Mouse (Mus musculus) CH12.LX (cell line): Measurements from ENCODE around the gene Amotl1. TPM values are rescaled to one million over a fixed set of nuclear protein-coding genes. Genes with fewer than 3 reads are reported as not detected.
A peak's percentile ranks its signal among the peaks of the same experiment; 100 is the strongest.

Experiments used
- DNase-seq: peaks from one replicate; pipeline ENCODE4 v3.0.0-alpha.2; 2013; ENCODE audit errors: extremely low read depth
- H3K27ac ChIP-seq: 2 replicates; pipeline ENCODE4 v1.5.1; 2012; ENCODE audit warnings: low read depth, mild to moderate bottlenecking, control low read depth, moderate library complexity; ENCODE audit not compliant: insufficient read depth
- H3K27me3 ChIP-seq: replicated peaks from 2 replicates; pipeline ENCODE3; 2012; ENCODE audit warnings: inconsistent platforms
- H3K36me3 ChIP-seq, 2 experiments: replicated peaks in 1 of 2; 2 replicates each; pipeline versions ENCODE3 to v1.6.1; 2012; ENCODE audit warnings: inconsistent platforms in 1 of 2, low read length in 1 of 2, mild to moderate bottlenecking in 1 of 2, mixed read lengths in 1 of 2, moderate library complexity in 1 of 2; ENCODE audit not compliant: control insufficient read depth in 1 of 2, insufficient read depth in 1 of 2
- H3K4me1 ChIP-seq, 2 experiments: 2 replicates each; pipeline ENCODE4 v1.6.1; 2012; ENCODE audit warnings: inconsistent platforms in 1 of 2, moderate library complexity in 1 of 2; ENCODE audit not compliant: insufficient read depth in 2 of 2, control insufficient read depth in 1 of 2
- H3K4me2 ChIP-seq: 2 replicates; pipeline ENCODE4 v1.6.1; 2012; ENCODE audit warnings: low read depth, mild to moderate bottlenecking, control low read depth; ENCODE audit not compliant: poor library complexity, insufficient read depth, severe bottlenecking
- H3K4me3 ChIP-seq, 3 experiments: fragments of 150-350 bp in 1 of 3; sonication (generic) in 1 of 3; replicated peaks in 1 of 3; 2 replicates each; pipeline versions ENCODE3 to v1.5.1; 2011 to 2012; ENCODE audit warnings: low read depth in 2 of 3, low read length in 2 of 3, mild to moderate bottlenecking in 2 of 3, moderate library complexity in 2 of 3, control low read depth in 1 of 3, improper control_type of control experiment in 1 of 3, inconsistent platforms in 1 of 3, mixed read lengths in 1 of 3; ENCODE audit not compliant: poor library complexity in 1 of 3
- H3K79me2 ChIP-seq: replicated peaks from 2 replicates; pipeline ENCODE4 v1.6.1; 2012; ENCODE audit warnings: mild to moderate bottlenecking, moderate library complexity; ENCODE audit not compliant: control insufficient read depth, poor library complexity, insufficient read depth, severe bottlenecking; ENCODE audit errors: extremely low read depth
- H3K9ac ChIP-seq: 2 replicates; pipeline ENCODE4 v1.6.1; 2012; ENCODE audit warnings: low read depth, mild to moderate bottlenecking, control low read depth, moderate library complexity; ENCODE audit not compliant: insufficient read depth
- H3K9me3 ChIP-seq: replicated peaks from 2 replicates; pipeline ENCODE3; 2012; ENCODE audit warnings: low read length, inconsistent platforms, mixed read lengths
- CHD1 ChIP-seq: IDR thresholded peaks from 2 replicates; pipeline ENCODE4 v1.6.1; 2012; ENCODE audit warnings: low read depth, low read length, improper control_type of control experiment, inconsistent platforms
- CTCF ChIP-seq, 2 experiments: IDR thresholded peaks in 1 of 2; conservative IDR thresholded peaks in 1 of 2; 2 replicates each; pipeline ENCODE4 v1.5.1; 2011 to 2012; ENCODE audit warnings: low read depth in 2 of 2, low read length in 2 of 2, improper control_type of control experiment in 1 of 2, inconsistent platforms in 1 of 2, mild to moderate bottlenecking in 1 of 2, moderate library complexity in 1 of 2
- EP300 ChIP-seq: IDR thresholded peaks from 2 replicates; pipeline ENCODE4 v1.6.1; 2011; ENCODE audit warnings: low read length, improper control_type of control experiment
- ETS1 ChIP-seq: conservative IDR thresholded peaks from 2 replicates; pipeline ENCODE4 v1.6.1; 2012; ENCODE audit warnings: low read depth, mild to moderate bottlenecking, inconsistent platforms, low read length, improper control_type of control experiment, moderate library complexity
- GABPA ChIP-seq: IDR thresholded peaks from 2 replicates; pipeline ENCODE4 v1.6.1; 2012; ENCODE audit warnings: low read depth, low read length, improper control_type of control experiment, inconsistent platforms; ENCODE audit not compliant: insufficient replicate concordance
- HCFC1 ChIP-seq: IDR thresholded peaks from 2 replicates; pipeline ENCODE4 v1.6.1; 2012; ENCODE audit warnings: low read depth, mild to moderate bottlenecking, inconsistent platforms, low read length, improper control_type of control experiment
- IRF4 ChIP-seq: IDR thresholded peaks from 2 replicates; pipeline ENCODE4 v1.6.1; 2014; ENCODE audit warnings: low read depth, mild to moderate bottlenecking, inconsistent platforms, low read length, improper control_type of control experiment
- JUND ChIP-seq: conservative IDR thresholded peaks from 2 replicates; pipeline ENCODE4 v1.6.1; 2011; ENCODE audit warnings: low read depth, low read length, improper control_type of control experiment
- KAT2A ChIP-seq: IDR thresholded peaks from 2 replicates; pipeline ENCODE4 v1.6.1; 2012; ENCODE audit warnings: low read length, improper control_type of control experiment, inconsistent platforms; ENCODE audit not compliant: insufficient replicate concordance
- MAFK ChIP-seq: IDR thresholded peaks from 2 replicates; pipeline ENCODE4 v1.6.1; 2011; ENCODE audit warnings: low read length, improper control_type of control experiment; ENCODE audit not compliant: insufficient replicate concordance
- MAX ChIP-seq: IDR thresholded peaks from 2 replicates; pipeline ENCODE4 v1.6.1; 2011; ENCODE audit warnings: low read length, improper control_type of control experiment
- MAZ ChIP-seq: IDR thresholded peaks from 2 replicates; pipeline ENCODE4 v1.6.1; 2012; ENCODE audit warnings: low read depth, mild to moderate bottlenecking, inconsistent platforms, low read length, improper control_type of control experiment, moderate library complexity
- MEF2A ChIP-seq: IDR thresholded peaks from 2 replicates; pipeline ENCODE4 v1.6.1; 2014; ENCODE audit warnings: low read depth, mild to moderate bottlenecking, inconsistent platforms, low read length, improper control_type of control experiment, borderline replicate concordance
- MXI1 ChIP-seq: IDR thresholded peaks from 2 replicates; pipeline ENCODE4 v1.6.1; 2011; ENCODE audit warnings: mild to moderate bottlenecking, low read depth, low read length, improper control_type of control experiment
- MYC ChIP-seq: IDR thresholded peaks from 2 replicates; pipeline ENCODE4 v1.6.1; 2011; ENCODE audit warnings: low read depth, mild to moderate bottlenecking, improper control_type of control experiment, low read length
- NELFE ChIP-seq: IDR thresholded peaks from 2 replicates; pipeline ENCODE4 v1.6.1; 2011; ENCODE audit warnings: low read depth, low read length, improper control_type of control experiment
- NRF1 ChIP-seq: IDR thresholded peaks from 2 replicates; pipeline ENCODE4 v1.6.1; 2014; ENCODE audit warnings: low read depth, mild to moderate bottlenecking, inconsistent platforms, low read length, improper control_type of control experiment, moderate library complexity
- POLR2A ChIP-seq: IDR thresholded peaks from 2 replicates; pipeline ENCODE4 v1.6.1; 2011; ENCODE audit warnings: low read depth, mild to moderate bottlenecking, improper control_type of control experiment, low read length
- RAD21 ChIP-seq: IDR thresholded peaks from 2 replicates; pipeline ENCODE4 v1.6.1; 2011; ENCODE audit warnings: low read depth, mild to moderate bottlenecking, low read length, improper control_type of control experiment, moderate library complexity
- RCOR1 ChIP-seq: conservative IDR thresholded peaks from 2 replicates; pipeline ENCODE4 v1.6.1; 2012; ENCODE audit warnings: low read depth, mild to moderate bottlenecking, inconsistent platforms, low read length, improper control_type of control experiment
- SIN3A ChIP-seq: IDR thresholded peaks from 2 replicates; pipeline ENCODE4 v1.6.1; 2012; ENCODE audit warnings: low read length, improper control_type of control experiment, inconsistent platforms
- SMC3 ChIP-seq: IDR thresholded peaks from 2 replicates; pipeline ENCODE4 v1.6.1; 2011; ENCODE audit warnings: low read depth, low read length, improper control_type of control experiment
- ZC3H11A ChIP-seq: IDR thresholded peaks from 2 replicates; pipeline ENCODE4 v1.6.1; 2012; ENCODE audit warnings: low read depth, mild to moderate bottlenecking, inconsistent platforms, low read length, improper control_type of control experiment
- ZMIZ1 ChIP-seq: IDR thresholded peaks from 2 replicates; pipeline ENCODE4 v1.6.1; 2012; ENCODE audit warnings: low read depth, mild to moderate bottlenecking, inconsistent platforms, low read length, improper control_type of control experiment
- ZNF384 ChIP-seq: IDR thresholded peaks from 2 replicates; pipeline ENCODE4 v1.6.1; 2012; ENCODE audit warnings: low read depth, low read length, improper control_type of control experiment, inconsistent platforms
- dilution Hi-C: fragments of 300-500 bp; cut with MboI; formaldehyde crosslinking; loops from 2 replicates; pipeline ENCODE4 v1.14.3; 2020; ENCODE audit warnings: low sequenced_read_pairs; ENCODE audit not compliant: extremely low pct_unique_long_range_greater_than_20kb, extremely low pct_ligation_motif_present
- in situ Hi-C: fragments of 300-500 bp; cut with MboI; formaldehyde crosslinking; loops from 3 replicates; pipeline ENCODE4 v1.14.3; 2019; ENCODE audit warnings: low sequenced_read_pairs, low pct_ligation_motif_present, low pct_unique_long_range_greater_than_20kb, mixed read lengths
- polyA plus RNA-seq: library from polyadenylated mRNA; unstranded; fragments of >175 nt; gene quantifications from 2 replicates; pipeline ENCODE4 v1.2.1, GENCODE M21; 2012; ENCODE audit warnings: low read depth; ENCODE audit not compliant: insufficient read length
- total RNA-seq, 2 experiments: library from RNA; depleted of rRNA; stranded (reverse); fragments of 300-350 nt in 1 of 2; fragments of >200 nt in 1 of 2; gene quantifications; 2 replicates each; pipeline ENCODE4 v1.2.3; 2012 to 2014

Amotl1 gene
- total and polyA plus RNA-seq, 3 experiments, result 0.93 to 2.7 (median 1.2) TPM

DNA sequence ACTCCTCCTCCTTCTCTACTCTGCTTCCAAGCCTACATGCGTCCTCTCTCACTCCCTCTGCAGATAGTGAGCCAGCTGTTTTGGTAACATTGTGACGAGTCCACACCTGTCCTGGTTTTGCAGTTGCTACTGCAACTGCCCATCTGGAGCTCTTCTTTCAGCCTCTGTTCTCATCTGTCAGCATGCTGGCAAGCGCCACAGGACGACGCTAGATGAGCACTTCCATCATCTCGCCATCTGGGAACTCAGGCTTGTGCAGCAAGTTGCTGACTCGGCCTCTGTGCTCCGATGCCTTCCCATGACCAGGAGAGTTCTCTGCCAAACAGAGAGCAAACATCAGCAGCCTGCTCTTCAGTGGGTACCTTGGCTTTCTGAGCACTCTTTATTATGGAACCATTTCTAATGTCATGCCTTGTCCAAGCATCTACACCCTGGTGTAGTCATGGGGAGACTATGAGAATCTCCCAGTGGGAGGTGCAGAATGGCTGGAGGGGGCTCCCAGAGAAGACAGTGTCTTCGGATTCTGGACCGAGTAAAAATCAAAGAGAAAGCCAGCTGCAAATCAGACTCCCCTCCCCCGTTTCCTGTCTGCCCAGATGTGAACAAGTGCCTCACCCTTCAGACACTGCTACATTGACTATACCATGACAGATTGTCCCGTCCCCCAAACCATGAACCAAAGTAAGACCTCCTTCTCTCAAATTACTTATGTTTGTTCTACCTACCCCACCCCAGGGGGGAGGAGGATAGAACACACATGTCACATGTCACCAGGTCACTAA lies 97.1 kb downstream of the Amotl1 start:
- no peak overlapping the region; the same call in 1 of the 2 replicates for H3K4me2 ChIP-seq
- H3K27me3 ChIP-seq, result no peaks in the 10 kb centered on the region
- H3K79me2 ChIP-seq, result no peaks in the 10 kb centered on the region
- H3K9me3 ChIP-seq, result no peaks in the 10 kb centered on the region
- H3K4me1 ChIP-seq, result peaks cover 10 to 14% of the 10 kb centered on the region in 2 experiments
- no peak overlapping the region for H3K9ac ChIP-seq
- dilution Hi-C loops, result no loop called here
- H3K4me3 ChIP-seq, result no peak overlapping the region
- in situ Hi-C loops, result no loop called here
- TF ChIP-seq MAFK, result no peak
- no peak for TF ChIP-seq ZNF384
- no peak for TF ChIP-seq RCOR1
- no peak for TF ChIP-seq CHD1
- no peak for TF ChIP-seq IRF4
- TF ChIP-seq MEF2A, result no peak
- no peak for TF ChIP-seq MAZ
- TF ChIP-seq NRF1, result no peak
- TF ChIP-seq ETS1, result no peak
- TF ChIP-seq SMC3, result no peak
- TF ChIP-seq SIN3A, result no peak
- TF ChIP-seq NELFE, result no peak
- TF ChIP-seq POLR2A, result no peak
- no peak for TF ChIP-seq RAD21
- TF ChIP-seq ZC3H11A, result no peak
- TF ChIP-seq CTCF (conservative IDR thresholded peaks at IDR 0.05 in 1 of 2, IDR thresholded peaks at IDR 0.05 in 1 of 2; ENCODE audit: low read depth in 2 of 2, low read length in 2 of 2), result no peak
- no peak for TF ChIP-seq EP300
- TF ChIP-seq MXI1, result no peak
- DNase-seq, result peak; percentile 29
- H3K27ac ChIP-seq, result no peak overlapping the region
- peaks cover 0 to 24% of the 10 kb centered on the region in 2 experiments for H3K36me3 ChIP-seq

DNA sequence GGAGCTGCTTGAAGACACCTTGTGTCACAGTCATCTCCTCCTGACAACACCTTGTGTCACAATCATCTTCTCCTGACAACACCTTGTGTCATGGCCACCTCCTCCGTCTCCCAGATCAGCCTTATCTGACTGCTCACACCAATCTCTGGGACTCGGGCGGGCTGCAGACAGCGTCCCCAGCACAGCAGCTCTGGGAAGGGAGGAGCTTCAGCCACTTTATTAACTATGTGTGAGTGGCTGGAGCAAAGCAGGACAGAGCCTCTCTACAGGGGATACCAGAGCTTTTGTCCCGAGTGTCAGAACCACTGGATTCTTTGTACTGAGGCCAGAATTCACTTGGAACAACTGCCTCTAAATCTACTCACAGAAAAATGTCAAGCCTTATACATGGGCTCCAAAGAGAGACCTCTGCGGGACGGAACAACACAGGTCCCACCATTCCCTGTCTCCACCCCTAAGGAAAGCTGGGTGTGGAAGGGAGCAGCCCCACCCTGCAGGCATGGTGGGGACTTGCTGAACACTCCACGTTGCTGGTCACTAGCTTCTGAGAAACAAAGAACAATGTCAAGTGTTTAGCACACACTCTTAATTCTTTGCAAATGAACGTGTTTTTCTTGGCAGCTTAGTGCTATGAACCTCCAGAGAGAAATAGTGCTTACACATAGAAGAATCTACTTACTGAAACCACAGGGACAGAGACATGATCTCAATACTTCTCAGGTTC lies 100.7 kb downstream of the Amotl1 start:
- H3K4me2 ChIP-seq, result no peak overlapping the region
- no peak overlapping the region for H3K4me3 ChIP-seq
- dilution Hi-C loops (no loop called here), in situ Hi-C loops (no loop called here)
- H3K9ac ChIP-seq, result no peak overlapping the region
- DNase-seq, result no peak
- no peaks in the 10 kb centered on the region for H3K27me3 ChIP-seq
- peaks cover 10 to 14% of the 10 kb centered on the region in 2 experiments for H3K4me1 ChIP-seq
- H3K27ac ChIP-seq, result no peak overlapping the region; the same call in 1 of the 2 replicates
- H3K36me3 ChIP-seq, result peaks cover 0 to 13% of the 10 kb centered on the region in 2 experiments
- no peaks in the 10 kb centered on the region for H3K9me3 ChIP-seq
- TF ChIP-seq SIN3A (no peak), ZC3H11A (no peak), MAX (no peak), MXI1 (no peak), ZNF384 (no peak), RAD21 (no peak), GABPA (no peak), ZMIZ1 (no peak), MAFK (no peak), CHD1 (no peak), HCFC1 (no peak), POLR2A (no peak), KAT2A (no peak), MEF2A (no peak), CTCF (conservative IDR thresholded peaks at IDR 0.05 in 1 of 2, IDR thresholded peaks at IDR 0.05 in 1 of 2; ENCODE audit: low read depth in 2 of 2, low read length in 2 of 2) (no peak), MYC (no peak), JUND (no peak)
- H3K79me2 ChIP-seq, result no peaks in the 10 kb centered on the region
